Mouse (Mus musculus): ENCODE measurements around the gene Xrn1.
"Not testable (repeated sequence)": the region's sequence is repeated elsewhere in the genome, so short reads cannot be mapped to it uniquely, and the experiment has no call there.

Xrn1 gene

DNA sequence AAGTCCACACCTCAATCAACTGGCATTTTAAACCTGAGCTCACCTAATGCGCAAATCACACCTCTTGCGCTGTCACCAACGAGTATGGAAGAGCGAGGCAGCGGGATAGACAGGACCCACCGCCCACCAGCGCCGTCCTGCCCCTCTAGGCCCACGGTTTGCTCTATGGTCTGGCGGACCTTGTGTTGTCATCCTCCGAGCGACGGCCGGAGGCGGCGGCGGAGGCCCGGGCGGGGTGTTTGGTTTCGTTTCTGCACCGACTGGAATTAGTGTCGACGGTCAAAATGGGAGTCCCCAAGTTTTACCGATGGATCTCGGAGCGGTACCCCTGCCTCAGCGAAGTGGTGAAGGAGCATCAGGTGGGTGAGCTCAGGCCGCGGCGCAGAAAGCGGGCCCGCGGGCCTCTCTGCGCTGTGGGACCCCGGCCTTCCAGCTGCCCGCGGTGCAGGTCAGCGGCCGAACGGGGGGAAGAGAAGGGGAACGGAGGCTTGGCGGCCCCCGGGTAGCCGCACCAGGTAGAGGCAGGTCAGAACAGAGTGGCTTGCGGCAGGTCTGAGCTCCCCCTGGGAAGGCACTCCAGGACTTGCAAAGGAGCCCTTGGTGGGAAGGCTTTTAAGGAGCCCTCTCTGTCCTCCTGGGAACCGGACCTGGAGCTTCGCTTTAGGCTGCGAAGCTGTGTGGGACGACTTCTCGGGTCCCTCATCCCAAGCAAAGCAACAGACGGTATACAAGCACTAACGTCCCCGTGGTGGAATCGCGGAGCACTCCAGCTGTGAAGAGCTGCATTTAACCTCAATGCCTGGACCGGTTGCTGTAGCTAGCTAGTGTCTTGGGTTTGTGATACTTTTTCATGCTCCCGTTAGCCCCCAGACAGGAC is at the start of gene Xrn1:
Gene Xrn1, plus strand, starts transcription at position 176 of the 877 bp plus-strand sequence.
- peak; percentile 93 to 94 for DNase-seq

DNA sequence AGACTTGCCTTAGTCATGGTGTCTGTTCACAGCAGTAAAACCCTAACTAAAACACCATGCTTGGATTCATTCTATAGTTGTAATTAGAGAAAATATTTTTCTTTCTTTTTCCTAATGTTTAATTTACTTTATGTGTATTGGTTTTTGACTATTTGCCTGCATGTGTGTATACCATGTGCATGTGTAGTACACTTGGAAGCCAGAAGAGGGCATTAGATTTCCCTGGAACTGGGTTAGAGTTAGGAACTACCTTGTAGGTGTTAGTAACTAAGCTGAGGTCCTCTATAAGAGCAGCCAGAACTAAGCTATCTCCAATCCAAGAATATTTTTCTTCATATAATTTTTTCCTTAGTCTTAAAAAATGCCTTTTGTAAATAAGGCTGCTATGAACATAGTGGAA is 21.7 kb upstream of the Xrn1 start:
- no peak for DNase-seq

GRCm38 (mm10) chr9:95953658-95954057 is 902 bp upstream of the Xrn1 start:
- DNase-seq, result no peak

- DNase-seq, result no peak
Observed at GRCm38 (mm10) chr9:95954226-95954584, 355 bp upstream of the Xrn1 start.

GRCm38 (mm10) chr9:95957611-95958010 is 3.1 kb downstream of the Xrn1 start:
- DNase-seq, result no peak

DNA sequence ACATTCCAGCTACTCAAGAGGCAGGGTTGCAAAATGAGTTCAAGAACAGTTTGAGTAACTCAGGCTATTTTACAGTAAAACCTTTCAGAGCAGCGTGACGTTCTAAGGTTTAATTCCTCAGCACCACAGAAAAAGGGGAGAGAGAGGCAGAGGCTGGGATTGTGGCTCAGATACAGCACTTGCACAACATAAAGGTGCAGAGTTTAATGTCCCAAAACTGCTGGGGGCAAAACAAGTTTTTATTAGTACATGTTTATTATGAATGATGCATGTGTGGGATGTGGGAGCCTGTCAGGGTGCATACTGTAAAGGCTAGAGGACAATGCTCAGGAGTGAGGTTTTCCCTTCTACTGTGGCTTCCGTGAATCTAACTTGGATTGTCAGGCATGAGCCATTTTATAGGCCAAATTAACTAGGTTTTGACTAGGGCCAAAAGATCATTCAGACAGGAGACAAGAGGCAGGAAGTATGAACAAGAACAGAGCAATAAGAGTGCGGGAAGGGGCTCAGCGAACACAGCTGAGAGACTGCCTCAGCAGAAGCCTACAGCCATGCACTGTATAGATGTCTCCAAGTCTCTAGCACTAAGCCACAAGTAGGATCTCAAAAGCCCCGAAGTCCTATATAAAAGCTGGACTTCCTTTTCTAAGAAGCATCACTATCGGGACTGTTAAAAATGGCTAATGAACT is 3.6 kb downstream of the Xrn1 start:
- no peak for DNase-seq

DNA sequence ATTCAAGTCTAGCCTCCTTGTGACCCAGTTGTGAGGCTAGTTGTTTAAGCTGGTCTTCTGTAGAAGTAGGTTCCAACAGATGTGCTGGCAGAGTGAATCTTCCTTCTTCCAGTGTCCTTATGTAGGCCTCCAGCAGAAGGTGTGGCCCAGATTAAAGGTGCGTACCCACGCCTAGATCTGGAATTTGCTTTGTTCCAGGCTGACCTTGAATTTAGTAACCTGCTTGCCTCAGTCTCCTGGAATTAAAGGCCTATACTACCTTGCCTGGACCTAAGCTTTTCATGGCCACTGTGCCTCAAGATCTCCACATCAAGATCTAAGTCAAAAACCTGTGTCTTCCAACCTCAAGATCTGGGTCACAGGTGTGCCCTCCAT is 4.2 kb downstream of the Xrn1 start:
- not testable (repeated sequence) for DNase-seq

- DNase-seq, result no peak
Observed at GRCm38 (mm10) chr9:95959246-95959645, 4.7 kb downstream of the Xrn1 start.

DNA sequence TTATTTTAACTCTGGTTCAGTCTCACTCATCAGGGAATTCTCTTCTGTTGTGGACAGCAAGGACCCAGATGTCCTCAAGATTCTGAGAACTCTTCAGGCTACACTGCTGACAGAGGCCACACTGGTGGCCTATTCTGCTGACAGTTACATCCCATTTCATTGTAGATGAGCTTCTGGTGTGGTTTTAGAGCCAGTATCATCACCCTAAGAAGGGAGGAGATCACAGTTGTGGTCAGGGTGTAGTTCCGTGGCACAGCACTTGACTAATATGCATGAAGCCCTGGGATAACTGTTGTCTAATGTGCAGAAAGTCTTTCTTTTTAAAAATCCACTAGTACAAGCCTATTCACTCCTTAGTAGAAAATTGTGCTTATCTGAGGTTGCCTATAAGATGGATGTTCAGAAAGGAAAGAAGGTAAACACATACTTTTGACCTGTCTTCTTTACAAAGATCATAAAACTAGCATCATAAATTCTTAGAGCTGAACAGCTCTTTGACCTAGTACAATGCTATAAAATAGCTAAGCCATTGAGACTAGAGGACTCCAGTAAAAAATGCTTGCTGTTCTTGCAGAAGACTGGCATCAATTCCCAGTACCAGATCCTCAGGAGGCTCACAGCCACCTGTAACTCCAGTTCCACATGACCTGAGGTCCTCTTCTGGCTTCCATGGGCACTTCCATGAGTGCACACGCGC is 5.3 kb downstream of the Xrn1 start:
- no peak for DNase-seq

- DNase-seq, result no peak
Observed at GRCm38 (mm10) chr9:95961058-95961457, 6.5 kb downstream of the Xrn1 start.

GRCm38 (mm10) chr9:95964037-95964436 is 9.5 kb downstream of the Xrn1 start:
- no peak for DNase-seq

DNA sequence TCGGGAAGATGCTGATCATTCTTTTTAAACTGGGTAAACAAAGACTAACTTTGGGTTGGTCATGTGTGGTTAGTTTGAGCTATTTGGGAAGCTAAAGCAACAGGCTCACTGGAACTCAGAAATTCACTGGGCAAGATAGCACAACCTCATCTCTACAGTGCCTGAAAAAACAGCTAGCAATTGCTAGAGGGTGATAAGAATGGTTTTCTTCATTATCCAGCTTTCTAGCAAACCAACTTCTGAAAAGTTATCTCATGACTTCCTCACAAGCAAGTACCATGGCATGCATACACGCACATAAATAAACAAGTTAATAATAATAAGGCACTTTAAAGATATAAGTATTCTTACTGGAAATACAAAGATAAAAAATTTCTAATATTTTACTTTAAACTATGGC is 23.7 kb downstream of the Xrn1 start:
- no peak for DNase-seq

DNA sequence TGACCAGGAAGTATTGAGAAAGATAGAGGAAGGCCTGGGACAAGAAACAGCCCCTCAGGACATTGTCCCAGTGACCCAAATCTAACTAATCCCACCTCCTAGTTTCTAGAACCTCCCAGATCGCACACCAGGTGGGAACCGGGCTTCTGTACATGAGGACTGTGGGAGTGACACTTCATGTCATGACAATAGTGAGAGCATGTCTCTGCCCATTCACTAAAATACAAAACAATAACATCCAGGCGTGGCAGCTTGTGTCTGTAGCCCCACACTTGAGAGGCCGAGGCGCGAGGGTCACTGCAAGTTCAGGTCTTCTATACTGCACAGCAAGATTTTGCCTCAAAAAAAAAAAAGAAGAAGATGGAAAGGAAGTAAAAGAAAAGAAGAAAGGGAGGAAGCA is 25.3 kb downstream of the Xrn1 start:
- DNase-seq, result no peak

DNA sequence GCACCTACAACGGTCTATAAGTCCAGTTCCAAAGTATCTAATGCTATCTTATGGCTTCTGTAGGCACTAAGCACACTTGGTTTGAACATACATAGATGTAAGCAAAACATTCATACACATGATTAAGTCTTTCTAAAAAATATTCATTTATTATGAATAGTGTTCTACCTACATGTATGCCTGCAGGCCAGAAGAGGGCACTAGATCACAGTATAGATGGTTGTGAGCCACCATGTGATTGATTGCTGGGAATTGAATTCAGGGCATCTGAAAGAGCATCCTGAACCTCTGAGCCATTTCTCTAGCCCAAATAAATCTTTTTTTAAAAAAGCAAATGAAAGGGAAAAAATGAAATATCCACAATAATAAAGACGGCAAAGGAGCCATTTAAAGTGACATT is 37.7 kb downstream of the Xrn1 start:
- DNase-seq, result no peak

DNA sequence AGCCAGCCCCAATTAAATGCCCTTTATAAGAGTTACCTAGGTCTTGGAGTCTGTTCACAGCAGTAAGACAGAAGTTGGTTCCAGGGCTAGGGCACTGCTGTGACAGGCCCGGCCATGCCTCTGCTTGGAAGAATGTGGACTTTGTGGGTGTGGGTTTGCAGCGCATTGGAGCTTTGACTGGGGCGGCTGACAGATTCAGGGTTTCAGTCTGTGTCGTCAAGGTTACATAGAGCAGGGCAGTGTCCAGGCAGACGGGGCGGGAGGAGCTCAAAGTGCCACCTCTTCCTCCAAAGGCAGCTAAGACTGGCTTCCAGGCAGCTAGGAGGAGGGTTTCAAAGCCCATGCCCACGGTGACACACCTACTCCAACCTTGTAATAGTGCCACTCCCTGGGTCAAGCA is 49.9 kb downstream of the Xrn1 start:
- no peak for DNase-seq

- no peak for DNase-seq
Observed at GRCm38 (mm10) chr9:96010664-96011063, 56.1 kb downstream of the Xrn1 start.

- DNase-seq, result no peak
Observed at GRCm38 (mm10) chr9:96023921-96024320, 69.4 kb downstream of the Xrn1 start.

DNA sequence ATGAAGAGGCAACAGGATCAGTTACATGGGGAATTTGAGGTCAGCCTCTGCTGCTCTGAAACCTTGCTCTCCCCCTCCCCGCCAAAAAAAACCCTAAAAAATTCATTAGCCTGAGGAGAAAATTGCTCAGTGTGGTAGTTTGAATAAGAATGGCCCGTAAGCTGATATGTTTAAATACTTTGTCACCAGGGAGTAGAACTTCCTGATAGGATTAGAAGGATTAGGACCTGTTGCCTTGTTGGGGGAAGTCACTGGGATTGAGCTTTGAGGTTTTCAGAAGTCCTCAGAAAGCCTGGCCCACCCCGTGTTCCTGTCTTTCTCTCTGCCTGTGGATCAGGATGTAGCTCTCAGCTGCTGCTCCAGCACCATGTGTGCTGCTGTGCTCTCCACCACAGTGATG is 73.4 kb downstream of the Xrn1 start:
- no peak for DNase-seq

DNA sequence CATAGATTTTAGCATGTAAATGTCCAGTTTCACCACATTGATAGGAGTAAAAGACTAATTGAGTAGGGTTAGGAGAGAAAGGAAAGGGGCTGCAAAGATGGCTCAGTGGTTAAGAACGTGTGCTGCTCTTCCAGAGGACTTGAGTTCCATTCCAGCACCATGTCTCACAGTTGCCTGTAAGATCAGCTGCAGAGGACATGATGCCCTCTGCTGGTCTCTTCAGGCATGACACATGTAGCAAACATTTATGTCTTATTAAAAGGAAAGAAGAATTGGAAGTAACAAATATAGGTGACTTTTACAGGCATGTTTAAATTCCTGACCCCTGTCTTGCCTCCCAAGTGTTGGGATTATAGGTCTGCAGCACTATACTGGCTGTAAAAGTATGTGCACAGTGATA is 74.3 kb downstream of the Xrn1 start:
- peak in 1 of 2 experiments; percentile 28 for DNase-seq

DNA sequence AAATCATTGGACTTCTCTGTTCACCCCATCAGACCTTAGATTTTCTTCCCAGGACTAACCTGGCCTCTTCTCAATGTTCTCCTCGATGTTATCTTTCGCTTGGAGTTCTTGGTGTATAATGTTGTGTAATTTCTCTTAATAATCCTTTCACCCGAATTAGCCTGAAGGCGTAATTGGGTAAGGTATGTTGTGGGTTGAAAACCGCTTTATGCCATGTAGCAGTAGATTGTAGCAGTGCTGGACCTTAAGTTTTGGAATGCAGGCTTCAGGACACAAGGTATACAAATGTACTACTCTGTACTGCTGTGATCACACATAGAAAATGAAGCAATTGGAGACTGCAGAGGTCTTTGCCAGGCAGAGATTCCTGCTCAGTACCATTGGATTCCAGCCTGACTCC is 75.3 kb downstream of the Xrn1 start:
- no peak for DNase-seq

DNA sequence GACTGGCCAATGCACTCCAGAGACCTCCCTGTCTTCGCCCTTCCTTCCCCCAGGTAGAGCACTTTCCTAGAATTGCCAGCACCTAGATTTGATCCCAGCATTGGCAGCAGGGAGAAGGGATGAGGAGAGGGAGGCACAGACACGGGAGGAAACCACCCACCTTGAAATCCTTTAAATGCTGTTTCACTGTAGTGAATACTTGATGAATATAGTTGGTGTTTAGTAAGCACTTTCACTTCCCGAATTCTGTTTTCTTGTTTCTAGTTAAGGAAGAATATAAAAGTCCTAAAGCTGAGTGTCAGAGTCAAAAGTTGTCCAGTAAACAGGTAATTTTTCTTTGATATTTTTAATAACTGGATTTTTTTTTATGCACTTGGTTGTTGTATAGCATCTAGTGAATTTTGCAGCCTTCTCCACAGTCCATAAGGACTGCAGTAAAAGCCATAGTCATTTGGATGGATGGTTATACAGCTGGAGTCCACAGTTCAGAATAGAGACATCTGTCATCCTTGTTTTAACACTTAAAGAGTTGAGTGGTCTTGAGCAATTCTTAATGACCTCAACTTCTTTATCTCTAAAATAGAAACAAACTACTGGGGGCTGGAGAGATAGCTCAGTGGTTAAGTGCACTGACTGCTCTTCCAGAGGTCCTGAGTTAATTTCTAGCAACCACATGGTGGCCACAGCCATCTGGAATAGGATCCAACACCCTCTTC is 81.0 kb downstream of the Xrn1 start:
- no peak for DNase-seq

DNA sequence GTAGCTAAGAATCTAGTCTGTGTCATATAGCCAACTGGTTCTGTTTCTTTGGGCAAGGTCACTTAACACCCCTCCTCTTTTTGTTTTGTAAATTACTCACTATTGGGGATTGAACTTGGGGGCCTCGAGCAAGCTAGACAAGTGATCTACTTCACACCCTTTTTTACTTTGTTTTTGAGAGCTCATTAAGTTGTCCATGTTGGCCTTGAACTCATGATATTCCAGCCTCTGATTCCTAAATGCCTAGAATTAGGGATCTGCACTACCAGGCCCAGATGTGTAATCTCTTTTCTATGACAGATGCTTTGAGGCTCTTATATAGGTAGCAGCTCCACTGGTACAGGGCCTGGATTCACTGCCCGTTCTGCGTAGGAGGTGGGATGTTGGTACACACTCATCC is 89.7 kb downstream of the Xrn1 start:
- DNase-seq, result no peak

DNA sequence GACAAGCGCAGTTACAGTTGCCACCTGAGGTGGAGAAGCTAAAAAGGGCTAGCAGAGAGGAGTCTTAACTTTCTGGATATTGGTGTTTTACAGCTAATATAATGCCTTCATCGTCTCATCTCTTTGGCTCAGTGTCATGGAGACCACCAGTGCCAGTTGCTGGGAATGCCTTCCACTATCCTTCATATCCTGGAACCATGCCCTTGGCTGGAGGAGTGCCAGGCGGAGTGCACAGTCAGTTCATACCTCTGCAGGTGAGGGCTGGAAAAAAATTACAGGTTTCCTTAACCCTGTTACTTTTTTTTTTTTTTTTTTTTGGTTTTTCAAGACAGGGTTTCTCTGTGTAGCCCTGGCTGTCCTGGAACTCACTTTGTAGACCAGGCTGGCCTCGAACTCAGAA is 96.9 kb downstream of the Xrn1 start:
- no peak for DNase-seq

Data from lung, postnatal 4 days (tissue).